Mouse (Mus musculus): ENCODE measurements around the gene Vwde.

Gene Vwde

GRCm38 (mm10) chr6:13224596-13225227 lies at the start of gene Vwde:
TSS of gene Vwde (minus strand) at chr6:13224965.
- DNase-seq (ENCODE audit: low spot score) = no peak

- DNase-seq (ENCODE audit: low spot score) = no peak
Observed at GRCm38 (mm10) chr6:13255341-13255740, 30.6 kb upstream of the Vwde start.

- DNase-seq (ENCODE audit: low spot score) = no peak
Observed at GRCm38 (mm10) chr6:13248317-13248969, 23.7 kb upstream of the Vwde start.

GRCm38 (mm10) chr6:13206157-13206556 lies 18.6 kb downstream of the Vwde start:
- DNase-seq (ENCODE audit: low spot score) = no peak

- DNase-seq (ENCODE audit: low spot score) = no peak
Observed at GRCm38 (mm10) chr6:13197486-13197885, 27.3 kb downstream of the Vwde start.

- DNase-seq (ENCODE audit: low spot score) = no peak
Observed at GRCm38 (mm10) chr6:13186836-13187235, 37.9 kb downstream of the Vwde start.

GRCm38 (mm10) chr6:13180061-13180460 lies 44.7 kb downstream of the Vwde start:
- DNase-seq (ENCODE audit: low spot score) = no peak

GRCm38 (mm10) chr6:13169459-13170150 lies 55.2 kb downstream of the Vwde start:
- no peak for DNase-seq (ENCODE audit: low spot score)

GRCm38 (mm10) chr6:13166240-13166937 lies 58.4 kb downstream of the Vwde start:
- no peak for DNase-seq (ENCODE audit: low spot score)

GRCm38 (mm10) chr6:13159437-13159836 lies 65.3 kb downstream of the Vwde start:
- DNase-seq (ENCODE audit: low spot score) = no peak

GRCm38 (mm10) chr6:13153888-13154697 lies 70.7 kb downstream of the Vwde start:
- DNase-seq (ENCODE audit: low spot score) = no peak

GRCm38 (mm10) chr6:13152062-13152640 lies 72.6 kb downstream of the Vwde start:
- no peak for DNase-seq (ENCODE audit: low spot score)

- DNase-seq (ENCODE audit: low spot score) = no peak
Observed at GRCm38 (mm10) chr6:13137255-13137654, 87.5 kb downstream of the Vwde start.

- DNase-seq (ENCODE audit: low spot score) = no peak
Observed at GRCm38 (mm10) chr6:13108662-13109061, 116.1 kb downstream of the Vwde start.

Measured in ovary, postnatal 10 days (tissue).